Mouse (Mus musculus): Measurements from ENCODE around the gene Ehbp1.

DNA sequence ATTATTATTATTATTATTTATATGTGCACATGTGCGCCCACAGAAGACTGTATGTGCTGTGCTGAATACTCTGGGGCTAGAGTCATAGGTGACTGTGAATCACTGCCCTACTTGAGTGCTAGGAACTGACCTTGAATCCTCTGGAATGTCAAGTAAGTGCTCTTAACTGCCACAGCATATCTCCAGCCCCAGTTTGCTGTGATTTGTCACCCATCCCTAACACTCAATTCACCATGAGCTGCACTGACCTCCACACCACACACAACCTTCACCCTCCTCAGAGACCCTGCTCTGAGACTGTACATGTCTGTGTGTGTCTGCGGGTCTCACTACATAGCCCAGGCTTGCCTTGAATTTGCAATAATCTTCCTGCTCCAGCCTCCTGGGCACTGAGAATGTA lies 185.9 kb downstream of the Ehbp1 start:
- TF ChIP-seq GATA1 (IDR thresholded peaks at IDR 0.05; ENCODE audit: low read length) (no peak), TAL1 (IDR thresholded peaks at IDR 0.05; ENCODE audit: low read length) (no peak)

Data from erythroblast, embryonic 14.5 days (primary cell).